Mouse (Mus musculus): ENCODE results near the gene Dapl1. TPM values are rescaled to one million over a fixed set of nuclear protein-coding genes. Genes with fewer than 3 reads are reported as not detected.

Gene Dapl1
- polyA plus RNA-seq, 1 experiment from 2014 or later, result 0.96 TPM

DNA sequence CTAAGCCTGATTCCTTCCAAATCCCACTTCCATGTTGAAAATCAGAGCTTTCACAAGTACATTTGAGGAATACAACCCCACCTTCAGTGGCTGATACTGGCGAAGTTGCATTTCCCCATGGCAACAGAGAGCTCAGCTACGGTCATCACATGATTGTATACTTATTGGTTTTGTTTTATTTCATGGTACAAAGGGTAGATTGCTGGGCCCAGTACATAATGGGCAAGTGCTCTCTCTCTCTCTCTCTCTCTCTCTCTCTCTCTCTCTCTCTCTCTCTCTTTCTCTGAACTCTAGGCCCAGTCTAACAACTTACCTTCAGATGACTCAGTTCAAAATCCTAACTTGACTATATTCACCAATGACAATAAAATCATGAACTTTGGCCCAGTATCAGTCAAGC, 52.5 kb downstream of the Dapl1 start:
- DNase-seq (no peak), ATAC-seq (ENCODE audit: low FRiP score, low TSS enrichment) (no peak)
- no peak overlapping the region for H3K9ac ChIP-seq (replicated peaks; ENCODE audit: low read length)
- WGBS, result 89% methylated on average over 2 of the region's 2 CpGs
- H3K36me3 ChIP-seq (ENCODE audit: control insufficient read depth, insufficient read depth, low read length), result no peaks in the 10 kb centered on the region
- H3K27me3 ChIP-seq (ENCODE audit: control insufficient read depth, insufficient read depth, low read length), result peaks cover 2% of the 10 kb centered on the region; the same call in 1 of the 2 replicates
- H3K9me3 ChIP-seq (ENCODE audit: control insufficient read depth, low read length), result no peaks in the 10 kb centered on the region
- H3K4me2 ChIP-seq (ENCODE audit: low read length), result no peak overlapping the region
- no peak overlapping the region for H3K27ac ChIP-seq (replicated peaks; ENCODE audit: low read depth, low read length)
- H3K4me1 ChIP-seq (ENCODE audit: control insufficient read depth, insufficient read depth, low read length), result no peaks in the 10 kb centered on the region
- H3K4me3 ChIP-seq (replicated peaks; ENCODE audit: low read depth, low read length), result no peak overlapping the region

DNA sequence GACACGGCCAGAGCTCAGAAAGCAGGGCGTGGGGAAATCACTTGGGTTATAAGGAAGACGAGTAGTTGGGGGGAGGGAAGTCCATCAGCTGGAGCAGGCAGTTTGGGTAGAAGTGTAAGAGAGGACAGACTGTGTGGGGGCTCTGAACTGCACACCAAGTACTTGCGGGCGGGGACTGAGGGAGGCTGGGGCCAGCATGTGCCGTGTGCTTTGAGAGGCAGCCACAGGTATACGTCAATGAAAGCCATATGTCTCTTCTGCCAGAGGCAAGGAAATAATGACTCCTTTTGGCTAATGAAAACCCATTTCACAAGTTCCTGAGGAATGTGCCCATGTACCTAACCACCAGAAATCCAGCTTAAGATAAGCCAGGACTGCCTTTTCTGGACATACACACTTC, 53.6 kb downstream of the Dapl1 start:
- H3K9me3 ChIP-seq (ENCODE audit: control insufficient read depth, low read length), result no peaks in the 10 kb centered on the region
- no peak overlapping the region for H3K4me3 ChIP-seq (replicated peaks; ENCODE audit: low read depth, low read length)
- ATAC-seq (ENCODE audit: low FRiP score, low TSS enrichment) (no peak), DNase-seq (no peak)
- no peak overlapping the region for H3K27ac ChIP-seq (replicated peaks; ENCODE audit: low read depth, low read length)
- no peaks in the 10 kb centered on the region for H3K36me3 ChIP-seq (ENCODE audit: control insufficient read depth, insufficient read depth, low read length)
- no peak overlapping the region for H3K9ac ChIP-seq (replicated peaks; ENCODE audit: low read length)
- 87% methylated on average over 7 of the region's 7 CpGs for WGBS
- no peak overlapping the region for H3K4me2 ChIP-seq (ENCODE audit: low read length)
- no peaks in the 10 kb centered on the region for H3K4me1 ChIP-seq (ENCODE audit: control insufficient read depth, insufficient read depth, low read length)
- H3K27me3 ChIP-seq (ENCODE audit: control insufficient read depth, insufficient read depth, low read length), result peaks cover 4% of the 10 kb centered on the region; the same call in 1 of the 2 replicates

DNA sequence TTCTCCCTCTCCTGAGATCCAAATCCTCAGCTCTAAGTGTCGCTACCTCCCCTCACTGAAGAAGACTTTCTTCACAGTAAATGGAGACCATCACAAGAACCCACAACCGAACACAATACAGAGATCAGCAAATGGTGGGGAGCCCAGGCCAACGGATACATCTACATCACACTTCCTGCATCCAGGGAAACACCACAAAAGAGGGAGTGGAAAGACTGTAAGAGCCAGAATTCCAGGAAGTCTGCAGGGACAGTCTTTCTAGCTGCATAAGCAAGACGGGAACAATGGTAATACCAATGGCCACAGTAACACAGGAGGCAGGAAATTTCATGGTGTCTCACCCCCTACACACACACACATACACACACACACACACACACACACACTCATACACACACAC, 55.3 kb downstream of the Dapl1 start:
- Histone ChIP-seq H3K4me3 (replicated peaks; ENCODE audit: low read depth, low read length) (no peak overlapping the region), H3K36me3 (ENCODE audit: control insufficient read depth, insufficient read depth, low read length) (no peaks in the 10 kb centered on the region), H3K4me1 (ENCODE audit: control insufficient read depth, insufficient read depth, low read length) (peaks cover 4% of the 10 kb centered on the region; the same call in 1 of the 2 replicates), H3K9ac (replicated peaks; ENCODE audit: low read length) (no peak overlapping the region), H3K4me2 (ENCODE audit: low read length) (no peak overlapping the region), H3K27me3 (ENCODE audit: control insufficient read depth, insufficient read depth, low read length) (peaks cover 4% of the 10 kb centered on the region; the same call in 1 of the 2 replicates), H3K9me3 (ENCODE audit: control insufficient read depth, low read length) (no peaks in the 10 kb centered on the region), H3K27ac (replicated peaks; ENCODE audit: low read depth, low read length) (no peak overlapping the region)
- 72% methylated on average over 4 of the region's 4 CpGs for WGBS
- no peak for DNase-seq
- ATAC-seq (ENCODE audit: low FRiP score, low TSS enrichment), result no peak

DNA sequence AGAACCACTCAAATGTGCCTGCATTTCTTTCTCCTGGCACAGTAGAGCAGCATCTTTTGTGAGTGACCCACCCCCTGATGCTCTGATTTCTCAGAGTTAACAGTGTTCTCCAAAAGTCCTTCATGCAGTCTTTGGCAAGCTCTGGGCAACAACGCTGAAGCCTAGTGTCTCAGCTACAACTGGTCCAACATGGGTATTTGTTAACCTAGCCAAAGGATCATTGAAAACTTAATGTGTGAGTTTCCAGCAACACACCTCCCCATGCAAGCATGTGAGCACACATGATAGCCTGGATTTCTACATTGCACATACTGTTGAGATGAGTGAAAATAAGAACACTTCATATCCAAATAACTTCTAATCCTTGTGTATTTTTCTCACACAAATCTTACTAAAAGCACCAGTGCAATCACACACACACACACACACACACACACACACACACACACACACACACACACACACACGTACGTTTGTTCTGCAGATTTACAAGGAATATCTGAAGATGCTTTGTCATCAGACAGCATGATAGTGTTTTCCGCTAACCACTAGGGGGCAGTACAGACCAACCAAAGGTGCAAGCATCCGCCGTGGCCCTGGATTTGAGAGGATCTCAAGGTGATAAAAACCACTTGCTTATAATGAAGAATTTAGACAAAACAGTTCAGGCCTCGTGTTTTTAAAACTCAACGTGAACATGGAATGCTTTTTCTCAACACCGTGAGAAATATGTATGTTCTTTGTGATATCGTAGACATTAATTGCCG, 56.9 kb downstream of the Dapl1 start:
- no peak overlapping the region for H3K4me3 ChIP-seq (replicated peaks; ENCODE audit: low read depth, low read length)
- H3K27me3 ChIP-seq (ENCODE audit: control insufficient read depth, insufficient read depth, low read length), result peaks cover 4% of the 10 kb centered on the region; the same call in 1 of the 2 replicates
- 23% methylated on average over 11 of the region's 11 CpGs for WGBS
- H3K4me2 ChIP-seq (ENCODE audit: low read length), result no peak overlapping the region
- no peak overlapping the region for H3K9ac ChIP-seq (replicated peaks; ENCODE audit: low read length)
- DNase-seq, result peak; percentile 97
- H3K27ac ChIP-seq (replicated peaks; ENCODE audit: low read depth, low read length), result no peak overlapping the region
- ATAC-seq (ENCODE audit: low FRiP score, low TSS enrichment), result peak; percentile 69; the same call in 1 of the 2 replicates
- no peaks in the 10 kb centered on the region for H3K9me3 ChIP-seq (ENCODE audit: control insufficient read depth, low read length)
- H3K4me1 ChIP-seq (ENCODE audit: control insufficient read depth, insufficient read depth, low read length), result peaks cover 4% of the 10 kb centered on the region; the same call in 1 of the 2 replicates
- no peaks in the 10 kb centered on the region for H3K36me3 ChIP-seq (ENCODE audit: control insufficient read depth, insufficient read depth, low read length)

DNA sequence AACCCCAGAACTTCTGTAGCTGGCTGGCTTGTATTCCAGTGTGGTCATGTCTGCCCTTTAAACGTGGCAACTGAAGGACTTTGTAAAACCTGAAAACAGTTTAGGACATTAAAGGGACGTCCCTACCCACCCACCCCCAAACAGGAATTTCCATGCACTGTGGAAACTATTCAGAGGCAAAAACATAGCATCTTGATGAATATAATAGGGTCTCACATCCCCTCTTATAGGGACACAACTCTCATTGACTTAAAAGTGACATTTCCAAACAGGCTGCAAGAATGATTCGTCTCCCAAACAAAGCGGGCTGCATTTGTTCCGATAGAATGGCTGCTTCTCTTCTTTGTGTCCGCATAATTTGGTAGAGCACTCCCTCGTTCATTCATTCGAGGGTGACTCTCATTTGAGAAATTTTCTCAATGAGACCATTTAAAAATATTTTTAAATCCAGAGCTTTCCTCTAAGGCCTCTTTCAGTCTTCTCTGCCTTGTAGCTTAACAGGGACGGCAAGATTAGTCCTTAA, 59.2 kb downstream of the Dapl1 start:
- no peak overlapping the region for H3K4me2 ChIP-seq (ENCODE audit: low read length)
- WGBS, result 19% methylated on average over 9 of the region's 9 CpGs
- H3K4me3 ChIP-seq (replicated peaks; ENCODE audit: low read depth, low read length), result no peak overlapping the region
- ATAC-seq (ENCODE audit: low FRiP score, low TSS enrichment) (no peak), DNase-seq (no peak)
- no peaks in the 10 kb centered on the region for H3K36me3 ChIP-seq (ENCODE audit: control insufficient read depth, insufficient read depth, low read length)
- H3K27me3 ChIP-seq (ENCODE audit: control insufficient read depth, insufficient read depth, low read length), result peaks cover 4% of the 10 kb centered on the region; the same call in 1 of the 2 replicates
- no peak overlapping the region for H3K27ac ChIP-seq (replicated peaks; ENCODE audit: low read depth, low read length)
- no peak overlapping the region for H3K9ac ChIP-seq (replicated peaks; ENCODE audit: low read length)
- H3K4me1 ChIP-seq (ENCODE audit: control insufficient read depth, insufficient read depth, low read length), result peaks cover 4% of the 10 kb centered on the region; the same call in 1 of the 2 replicates
- no peaks in the 10 kb centered on the region for H3K9me3 ChIP-seq (ENCODE audit: control insufficient read depth, low read length)

DNA sequence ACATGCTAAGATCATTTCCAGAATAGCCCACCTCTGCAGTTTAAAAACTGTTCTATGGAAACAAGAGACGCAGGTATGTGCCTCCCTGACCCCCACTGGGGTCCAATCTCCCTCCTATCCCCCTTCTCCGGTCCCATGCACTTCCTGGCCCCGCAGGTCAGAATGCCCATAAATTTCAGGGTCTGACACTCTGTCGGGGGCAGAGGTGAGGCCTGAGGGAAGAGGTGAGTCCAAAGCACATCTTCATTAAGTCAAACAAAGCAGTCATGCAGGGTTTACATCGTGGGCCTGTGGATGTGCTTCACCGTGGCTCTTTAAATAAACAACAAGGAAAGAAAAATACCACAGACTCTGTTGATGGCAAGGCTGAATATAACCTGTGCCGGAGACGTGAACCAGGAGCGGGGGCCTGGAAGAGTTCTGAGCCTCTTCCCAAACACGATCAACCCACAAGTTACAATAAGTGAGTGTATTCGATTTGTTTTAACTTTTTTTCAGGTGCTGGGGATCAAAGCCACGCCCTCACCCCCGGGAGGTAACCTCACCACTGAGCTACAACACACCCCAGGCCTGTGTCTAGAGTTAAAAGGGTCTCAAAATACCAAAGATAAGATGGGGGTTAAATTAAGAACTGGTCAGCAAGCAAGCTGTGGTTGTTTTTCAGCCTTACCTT, 59.9 kb downstream of the Dapl1 start:
- WGBS, result 35% methylated on average over 13 of the region's 13 CpGs

DNA sequence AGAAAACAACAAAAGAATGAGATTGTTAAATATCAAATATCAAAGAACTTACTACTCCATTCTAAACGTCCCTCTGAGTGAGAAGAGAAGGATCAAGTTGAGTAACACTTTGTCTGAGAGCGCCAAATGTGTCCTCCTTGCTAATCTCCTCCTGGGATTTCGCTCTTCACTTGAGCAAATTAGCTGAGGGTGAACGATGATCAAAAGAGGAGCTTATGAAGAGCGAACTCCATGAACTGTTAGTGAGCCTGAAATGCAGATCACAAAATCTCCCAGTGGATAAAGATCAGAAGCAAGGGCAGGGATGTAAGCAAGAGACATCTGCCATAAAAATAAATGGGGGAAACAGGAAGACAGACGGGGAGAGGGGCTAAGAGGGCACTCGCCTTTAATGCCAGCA, 60.5 kb downstream of the Dapl1 start:
- DNase-seq, result peak; percentile 30
- ATAC-seq (ENCODE audit: low FRiP score, low TSS enrichment), result no peak
- H3K36me3 ChIP-seq (ENCODE audit: control insufficient read depth, insufficient read depth, low read length), result no peaks in the 10 kb centered on the region
- H3K4me2 ChIP-seq (ENCODE audit: low read length), result no peak overlapping the region
- no peak overlapping the region for H3K9ac ChIP-seq (replicated peaks; ENCODE audit: low read length)
- H3K27me3 ChIP-seq (ENCODE audit: control insufficient read depth, insufficient read depth, low read length), result peaks cover 4% of the 10 kb centered on the region; the same call in 1 of the 2 replicates
- H3K4me1 ChIP-seq (ENCODE audit: control insufficient read depth, insufficient read depth, low read length), result peaks cover 4% of the 10 kb centered on the region; the same call in 1 of the 2 replicates
- no peaks in the 10 kb centered on the region for H3K9me3 ChIP-seq (ENCODE audit: control insufficient read depth, low read length)
- H3K4me3 ChIP-seq (replicated peaks; ENCODE audit: low read depth, low read length), result no peak overlapping the region
- no peak overlapping the region for H3K27ac ChIP-seq (replicated peaks; ENCODE audit: low read depth, low read length)
- WGBS, result 18% methylated on average over 7 of the region's 7 CpGs

More for the DNA sequence above, 59.9 kb downstream of the Dapl1 start:
- Histone ChIP-seq H3K4me2 (ENCODE audit: low read length) (no peak overlapping the region), H3K27me3 (ENCODE audit: control insufficient read depth, insufficient read depth, low read length) (peaks cover 4% of the 10 kb centered on the region; the same call in 1 of the 2 replicates), H3K4me3 (replicated peaks; ENCODE audit: low read depth, low read length) (no peak overlapping the region), H3K27ac (replicated peaks; ENCODE audit: low read depth, low read length) (no peak overlapping the region), H3K9me3 (ENCODE audit: control insufficient read depth, low read length) (no peaks in the 10 kb centered on the region), H3K36me3 (ENCODE audit: control insufficient read depth, insufficient read depth, low read length) (no peaks in the 10 kb centered on the region), H3K4me1 (ENCODE audit: control insufficient read depth, insufficient read depth, low read length) (peaks cover 4% of the 10 kb centered on the region; the same call in 1 of the 2 replicates), H3K9ac (replicated peaks; ENCODE audit: low read length) (no peak overlapping the region)
- DNase-seq, result no peak
- ATAC-seq (ENCODE audit: low FRiP score, low TSS enrichment), result no peak

DNA sequence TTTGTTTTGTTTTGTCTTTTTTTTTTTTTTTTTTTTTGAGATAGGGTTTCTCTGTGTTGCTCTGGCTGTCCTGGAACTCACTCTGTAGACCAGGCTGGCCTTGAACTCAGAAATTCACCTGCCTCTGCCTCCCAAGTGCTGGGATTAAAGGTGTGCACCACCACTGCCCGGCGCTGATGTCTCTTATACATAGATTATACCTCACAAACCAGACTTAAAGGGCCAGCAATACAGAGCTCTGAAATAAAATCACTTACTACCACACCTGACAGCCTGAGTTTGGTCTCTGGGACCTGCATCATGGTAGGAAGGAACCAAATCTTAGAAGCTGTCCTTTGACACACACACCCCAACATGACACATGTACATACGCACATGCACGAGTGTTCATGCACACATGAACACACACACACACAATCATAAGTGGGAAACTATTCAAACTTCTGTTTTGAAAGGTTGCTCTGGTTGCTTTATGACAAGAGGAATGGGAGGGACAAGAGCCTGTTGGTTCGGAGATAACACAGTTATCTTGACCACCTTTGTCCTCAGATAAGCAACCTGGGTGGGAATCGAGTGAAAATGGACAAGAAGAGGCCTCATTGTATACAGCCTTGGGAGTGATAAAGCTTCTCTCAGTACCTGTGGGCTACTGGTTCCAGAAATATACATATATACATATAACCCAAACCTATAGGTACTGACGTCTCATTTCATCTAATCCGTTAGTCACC, 63.1 kb downstream of the Dapl1 start:
- Histone ChIP-seq H3K27ac (replicated peaks; ENCODE audit: low read depth, low read length) (no peak overlapping the region), H3K27me3 (ENCODE audit: control insufficient read depth, insufficient read depth, low read length) (no peaks in the 10 kb centered on the region; the same call in 1 of the 2 replicates), H3K4me1 (ENCODE audit: control insufficient read depth, insufficient read depth, low read length) (peaks cover 4% of the 10 kb centered on the region; the same call in 1 of the 2 replicates), H3K4me3 (replicated peaks; ENCODE audit: low read depth, low read length) (no peak overlapping the region), H3K36me3 (ENCODE audit: control insufficient read depth, insufficient read depth, low read length) (no peaks in the 10 kb centered on the region), H3K9me3 (ENCODE audit: control insufficient read depth, low read length) (no peaks in the 10 kb centered on the region), H3K9ac (replicated peaks; ENCODE audit: low read length) (no peak overlapping the region), H3K4me2 (ENCODE audit: low read length) (no peak overlapping the region)
- 92% methylated on average over 8 of the region's 8 CpGs for WGBS
- ATAC-seq (ENCODE audit: low FRiP score, low TSS enrichment), result no peak
- no peak for DNase-seq
